ENCODE assay signal across 7 mouse cellular contexts in the genomic region with DNA sequence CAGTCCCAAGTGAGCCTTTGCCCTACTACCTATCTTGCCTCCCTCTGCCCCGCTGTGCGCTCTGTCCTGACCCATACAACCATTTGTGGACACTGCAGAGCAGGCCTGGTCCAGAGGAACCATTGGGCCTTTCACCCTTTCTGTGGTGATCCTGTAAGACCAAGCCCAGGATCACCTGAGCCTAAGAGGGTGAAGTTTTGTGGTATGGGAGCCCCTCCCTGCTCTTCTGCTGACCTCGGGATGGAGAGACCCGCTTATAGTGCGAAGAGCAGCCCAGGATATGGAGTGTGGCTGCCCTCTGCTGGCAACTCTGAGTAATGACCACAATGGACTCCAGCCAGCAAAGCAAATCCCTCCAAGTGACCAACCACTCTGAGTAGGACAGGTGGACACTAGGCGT. TPM values are rescaled to one million over a fixed set of nuclear protein-coding genes. Genes with fewer than 3 reads are reported as not detected.
DNase-seq lines count a peak whose midpoint lies in the region; ATAC-seq and TF ChIP-seq lines count a peak whose summit lies in the region.

No protein-coding gene starts in this region.

- no peak overlapping the region for H3K9ac ChIP-seq in embryonic facial prominence, embryonic 12.5 days
- H3K9ac ChIP-seq in heart, postnatal 0 days (replicated peaks; ENCODE audit: low read depth, low read length): no peak overlapping the region
- no peak overlapping the region for H3K9ac ChIP-seq in lung, embryonic 14.5 days

- 32% methylated on average over 6 of the region's 6 CpGs for WGBS in embryonic facial prominence, embryonic 12.5 days
- WGBS in heart, postnatal 0 days: 31% methylated on average over 6 of the region's 6 CpGs
- 33% methylated on average over 6 of the region's 6 CpGs for WGBS in lung, embryonic 14.5 days

- H3K4me2 ChIP-seq in embryonic facial prominence, embryonic 12.5 days (replicated peaks): no peak overlapping the region
- H3K4me2 ChIP-seq in heart, postnatal 0 days (ENCODE audit: low read depth, low read length): no peak overlapping the region
- H3K4me2 ChIP-seq in lung, embryonic 14.5 days: no peak overlapping the region

- peaks cover 11% of the 10 kb centered on the region for H3K4me1 ChIP-seq in embryonic facial prominence, embryonic 12.5 days
- no peaks in the 10 kb centered on the region for H3K4me1 ChIP-seq in heart, postnatal 0 days (ENCODE audit: control insufficient read depth, insufficient read depth)
- H3K4me1 ChIP-seq in lung, embryonic 14.5 days (ENCODE audit: insufficient read depth): no peaks in the 10 kb centered on the region

- no peaks in the 10 kb centered on the region for H3K27me3 ChIP-seq in embryonic facial prominence, embryonic 12.5 days
- peaks cover 3% of the 10 kb centered on the region; the same call in 1 of the 2 replicates for H3K27me3 ChIP-seq in heart, postnatal 0 days (ENCODE audit: control insufficient read depth, insufficient read depth, low read length)
- no peaks in the 10 kb centered on the region for H3K27me3 ChIP-seq in lung, embryonic 14.5 days (ENCODE audit: insufficient read depth, low read length)

- H3K36me3 ChIP-seq in embryonic facial prominence, embryonic 12.5 days: no peaks in the 10 kb centered on the region
- no peaks in the 10 kb centered on the region for H3K36me3 ChIP-seq in heart, postnatal 0 days (replicated peaks; ENCODE audit: control insufficient read depth, insufficient read depth, low read length)
- H3K36me3 ChIP-seq in lung, embryonic 14.5 days (ENCODE audit: insufficient read depth): no peaks in the 10 kb centered on the region

- H3K4me3 ChIP-seq in embryonic facial prominence, embryonic 12.5 days: no peak overlapping the region
- H3K4me3 ChIP-seq in heart, postnatal 0 days (ENCODE audit: low read depth, low read length): no peak overlapping the region
- H3K4me3 ChIP-seq in lung, embryonic 14.5 days (ENCODE audit: low read depth, low read length): no peak overlapping the region

- DNase-seq in MEL-GATA-1-ER (ENCODE audit: extremely low read depth, low read depth): peak; percentile 0
- DNase-seq in adrenal gland, postnatal 36 days: peak; percentile 17 to 51
- DNase-seq in heart, postnatal 0 days (ENCODE audit: low spot score): peak; percentile 66
- DNase-seq in kidney, postnatal 14 days: peak; percentile 58
- peak; percentile 84 for DNase-seq in lung, embryonic 14.5 days

- H3K27ac ChIP-seq in embryonic facial prominence, embryonic 12.5 days: no peak overlapping the region
- H3K27ac ChIP-seq in heart, postnatal 0 days (ENCODE audit: low read depth): no peak overlapping the region
- H3K27ac ChIP-seq in lung, embryonic 14.5 days (ENCODE audit: low read depth): no peak overlapping the region

- no peak for TF ChIP-seq EP300 in heart, postnatal 0 days (IDR thresholded peaks at IDR 0.05; ENCODE audit: low read depth)

- peak; percentile 95 for TF ChIP-seq CTCF in heart, postnatal 0 days (IDR thresholded peaks at IDR 0.05; ENCODE audit: low read depth)
- TF ChIP-seq CTCF in lung, embryonic 14.5 days (IDR thresholded peaks at IDR 0.05; ENCODE audit: low read depth): peak; percentile 95

- no peaks in the 10 kb centered on the region for H3K9me3 ChIP-seq in embryonic facial prominence, embryonic 12.5 days
- no peaks in the 10 kb centered on the region for H3K9me3 ChIP-seq in heart, postnatal 0 days (replicated peaks; ENCODE audit: control insufficient read depth, low read length)
- H3K9me3 ChIP-seq in lung, embryonic 14.5 days (ENCODE audit: low read depth, low read length): no peaks in the 10 kb centered on the region

- ATAC-seq in embryonic facial prominence, embryonic 12.5 days (ENCODE audit: insufficient number of reproducible peaks, insufficient read depth, low FRiP score, low TSS enrichment): peak; percentile 57
- ATAC-seq in heart, postnatal 0 days (ENCODE audit: insufficient read depth, low read depth): peak; percentile 66
- peak; percentile 59 for ATAC-seq in lung, embryonic 14.5 days (ENCODE audit: insufficient read depth)
- ATAC-seq in neutrophil, adult 5-6 weeks (ENCODE audit: extremely low read depth, insufficient number of reproducible peaks, low FRiP score, poor library complexity, severe bottlenecking): peak; percentile 24

RNA-seq across cellular contexts. Expression of gene Ttc34, which starts 11.6 kb away (rescaled TPM):
- under 1 TPM in 1 of 2 experiments, not detected in 1; 0.16 TPM for total RNA-seq in adrenal gland, postnatal 36 days (2021)
- polyA plus RNA-seq in embryonic facial prominence, embryonic 12.5 days (2016; fragmentation: Nextera tagmentation; extraction: Ambion mirVana): 0.24 and 0.38 TPM in 2 replicates
- total RNA-seq in heart, postnatal 0 days (2014; rRNA removed; ENCODE audit: low replicate concordance): 0.15 TPM in 1 of 2 replicates, not detected in the other
- 0.12 and 0.25 TPM in 2 replicates for polyA plus RNA-seq in heart, postnatal 0 days (2015; fragmentation: Nextera tagmentation; extraction: Ambion mirVana)
- polyA plus RNA-seq in lung, embryonic 14.5 days (2014; fragmentation: Nextera tagmentation; extraction: Ambion mirVana): 0.12 and 0.30 TPM in 2 replicates
- total RNA-seq in neutrophil, adult 5-6 weeks (2017): not detected in 2 replicates

RNA-seq across cellular contexts. Expression of gene Mmel1, which starts 43.7 kb away (rescaled TPM):
- total RNA-seq in adrenal gland, postnatal 36 days (2021): 1 to 10 TPM in 1 of 2 experiments, under 1 TPM in 1; 0.26 to 4.1 TPM
- 0.11 and 0.18 TPM in 2 replicates for polyA plus RNA-seq in embryonic facial prominence, embryonic 12.5 days (2016; fragmentation: Nextera tagmentation; extraction: Ambion mirVana)
- 0.34 TPM in 1 of 2 replicates, not detected in the other for total RNA-seq in heart, postnatal 0 days (2014; rRNA removed; ENCODE audit: low replicate concordance)
- polyA plus RNA-seq in heart, postnatal 0 days (2015; fragmentation: Nextera tagmentation; extraction: Ambion mirVana): 0.07 and 0.12 TPM in 2 replicates
- 0.13 and 0.19 TPM in 2 replicates for polyA plus RNA-seq in lung, embryonic 14.5 days (2014; fragmentation: Nextera tagmentation; extraction: Ambion mirVana)
- total RNA-seq in neutrophil, adult 5-6 weeks (2017): not detected in 2 replicates

Comparison
In these comparisons a context has a peak if more than half of its experiments do, and no peak if none do; other contexts are left out.
1. DNase-seq: peak in every context shown above with its lines; median percentile 84 in lung, embryonic 14.5 days; 66 in heart, postnatal 0 days; 58 in kidney, postnatal 14 days; 34 in adrenal gland, postnatal 36 days; 0 in MEL-GATA-1-ER.